Mouse (Mus musculus): Measurements from ENCODE around the gene Kynu.

Kynu gene

GRCm38 (mm10) chr2:43555062-43555888, at the start of gene Kynu:
Gene Kynu (plus strand): TSS chr2:43555329.
- DNase-seq: peak; percentile 8

GRCm38 (mm10) chr2:43506182-43506581, 48.9 kb upstream of the Kynu start:
- no peak for DNase-seq

- DNase-seq: no peak
These were observed 41.3 kb upstream of the Kynu start for GRCm38 (mm10) chr2:43513852-43514251.

GRCm38 (mm10) chr2:43534417-43534816, 20.7 kb upstream of the Kynu start:
- DNase-seq: no peak

- DNase-seq: no peak
These were observed 12.5 kb upstream of the Kynu start for GRCm38 (mm10) chr2:43542615-43543014.

GRCm38 (mm10) chr2:43545665-43546064, 9.5 kb upstream of the Kynu start:
- no peak for DNase-seq

GRCm38 (mm10) chr2:43546448-43546847, 8.7 kb upstream of the Kynu start:
- DNase-seq: no peak

- DNase-seq: no peak
These were observed 913 bp upstream of the Kynu start for GRCm38 (mm10) chr2:43554216-43554615.

- DNase-seq: no peak
These were observed 758 bp downstream of the Kynu start for GRCm38 (mm10) chr2:43555889-43556285.

GRCm38 (mm10) chr2:43556985-43557384, 1.9 kb downstream of the Kynu start:
- DNase-seq: no peak

GRCm38 (mm10) chr2:43561209-43561608, 6.1 kb downstream of the Kynu start:
- no peak for DNase-seq

- no peak for DNase-seq
These were observed 7.7 kb downstream of the Kynu start for GRCm38 (mm10) chr2:43562779-43563178.

GRCm38 (mm10) chr2:43568406-43568805, 13.3 kb downstream of the Kynu start:
- DNase-seq: no peak

GRCm38 (mm10) chr2:43573526-43573925, 18.4 kb downstream of the Kynu start:
- DNase-seq: no peak

- DNase-seq: no peak
These were observed 28.2 kb downstream of the Kynu start for GRCm38 (mm10) chr2:43583243-43583812.

GRCm38 (mm10) chr2:43585508-43585907, 30.4 kb downstream of the Kynu start:
- DNase-seq: no peak

GRCm38 (mm10) chr2:43587832-43588231, 32.7 kb downstream of the Kynu start:
- DNase-seq: no peak

- no peak for DNase-seq
These were observed 37.0 kb downstream of the Kynu start for GRCm38 (mm10) chr2:43592001-43592704.

GRCm38 (mm10) chr2:43613571-43613970, 58.4 kb downstream of the Kynu start:
- peak; percentile 72 for DNase-seq

- DNase-seq: no peak
These were observed 66.0 kb downstream of the Kynu start for GRCm38 (mm10) chr2:43621140-43621539.

- DNase-seq: peak; percentile 36
These were observed 67.7 kb downstream of the Kynu start for GRCm38 (mm10) chr2:43622844-43623243.

- DNase-seq: no peak
These were observed 76.7 kb downstream of the Kynu start for GRCm38 (mm10) chr2:43631786-43632185.

GRCm38 (mm10) chr2:43636498-43636897, 81.4 kb downstream of the Kynu start:
- DNase-seq: peak; percentile 17

- no peak for DNase-seq
These were observed 91.8 kb downstream of the Kynu start for GRCm38 (mm10) chr2:43646962-43647361.

Measured in retina, postnatal 1 day (tissue).